In genomic region chr8:82875135-82875534, GRCm38 (mm10) we compare ENCODE assay signal across 17 mouse cellular contexts. TPM values are rescaled to one million over a fixed set of nuclear protein-coding genes. Genes with fewer than 3 reads are reported as not detected.
A peak's percentile ranks its signal among the peaks of the same experiment; 100 is the strongest.
DNase-seq lines count a peak whose midpoint lies in the region; ATAC-seq lines count a peak whose summit lies in the region.
"Had no signal": no experiment of that assay in that cellular context is flagged by ENCODE, and none has a peak within 500 bp of the region (broad histone marks: within the 10 kb centered on the region; RNA-seq: fewer than 3 reads in every experiment).

No protein-coding gene starts in this region.

- no peak overlapping the region for H3K27ac ChIP-seq in intestine, embryonic 16.5 days (ENCODE audit: low read length)
- no peak overlapping the region for H3K27ac ChIP-seq in intestine, embryonic 15.5 days
- H3K27ac ChIP-seq in midbrain, embryonic 11.5 days (ENCODE audit: low read depth, low read length), result no peak overlapping the region
- H3K27ac ChIP-seq: embryonic facial prominence, embryonic 12.5 days; left cerebral cortex, adult 2 months; liver, embryonic 14.5 days; midbrain, embryonic 13.5 days; neural tube, embryonic 12.5 days had no signal

- peak; percentile 48; the same call in 1 of the 2 replicates for ATAC-seq in intestine, embryonic 16.5 days
- no peak for ATAC-seq in intestine, embryonic 15.5 days
- ATAC-seq in midbrain, embryonic 11.5 days (ENCODE audit: low FRiP score), result no peak
- ATAC-seq: forebrain, embryonic 14.5 days; midbrain, embryonic 13.5 days had no signal

- H3K4me1 ChIP-seq in intestine, embryonic 16.5 days (ENCODE audit: control insufficient read depth, insufficient read depth, low read length), result peaks cover 5% of the 10 kb centered on the region
- H3K4me1 ChIP-seq in intestine, embryonic 15.5 days (replicated peaks), result peaks cover 2% of the 10 kb centered on the region; the same call in 1 of the 2 replicates
- no peaks in the 10 kb centered on the region for H3K4me1 ChIP-seq in midbrain, embryonic 11.5 days (ENCODE audit: control insufficient read depth, insufficient read depth, low read length)
- H3K4me1 ChIP-seq: midbrain, embryonic 13.5 days; neural tube, embryonic 12.5 days had no signal

- DNase-seq in lung, postnatal 10 days, result peak; percentile 25
- no peak for DNase-seq in lung, postnatal 25 days (ENCODE audit: low spot score)
- peak; percentile 59 to 67 for DNase-seq in heart, postnatal 10 days
- no peak for DNase-seq in midbrain, embryonic 11.5 days (ENCODE audit: low spot score, missing footprints)
- no peak for DNase-seq in layer of hippocampus, adult 8-10 months (ENCODE audit: low spot score in 2 of 2)
- no peak for DNase-seq in spleen, postnatal 36 days (ENCODE audit: low spot score in 2 of 2)
- DNase-seq: cerebellum, adult 9-11 months; gastrocnemius, postnatal 36 days; thymus, postnatal 14 days had no signal

- H3K4me3 ChIP-seq in intestine, embryonic 16.5 days (ENCODE audit: low read length), result no peak overlapping the region
- H3K4me3 ChIP-seq in intestine, embryonic 15.5 days (replicated peaks), result no peak overlapping the region
- no peak overlapping the region for H3K4me3 ChIP-seq in midbrain, embryonic 11.5 days (ENCODE audit: low read depth, low read length)
- H3K4me3 ChIP-seq: embryonic facial prominence, embryonic 12.5 days; left cerebral cortex, adult 2 months; midbrain, embryonic 13.5 days; neural tube, embryonic 12.5 days had no signal

- no peaks in the 10 kb centered on the region for H3K36me3 ChIP-seq in intestine, embryonic 16.5 days (ENCODE audit: control insufficient read depth, insufficient read depth, low read length)
- H3K36me3 ChIP-seq in intestine, embryonic 15.5 days, result no peaks in the 10 kb centered on the region
- no peaks in the 10 kb centered on the region for H3K36me3 ChIP-seq in midbrain, embryonic 11.5 days (ENCODE audit: control insufficient read depth, insufficient read depth, low read length)
- H3K36me3 ChIP-seq: embryonic facial prominence, embryonic 12.5 days; midbrain, embryonic 13.5 days; neural tube, embryonic 12.5 days had no signal

- intact Hi-C loops in heart, postnatal 10 days (cut with DNase I), result no loop called here

- H3K27me3 ChIP-seq in intestine, embryonic 16.5 days (replicated peaks; ENCODE audit: control insufficient read depth, insufficient read depth, low read length), result no peaks in the 10 kb centered on the region
- H3K27me3 ChIP-seq in intestine, embryonic 15.5 days (replicated peaks), result no peaks in the 10 kb centered on the region
- no peaks in the 10 kb centered on the region for H3K27me3 ChIP-seq in midbrain, embryonic 11.5 days (ENCODE audit: control insufficient read depth, insufficient read depth, low read length)
- H3K27me3 ChIP-seq: embryonic facial prominence, embryonic 12.5 days; midbrain, embryonic 13.5 days; neural tube, embryonic 12.5 days had no signal

- no peaks in the 10 kb centered on the region for H3K9me3 ChIP-seq in intestine, embryonic 16.5 days (ENCODE audit: control insufficient read depth, low read length)
- H3K9me3 ChIP-seq in intestine, embryonic 15.5 days, result no peaks in the 10 kb centered on the region
- no peaks in the 10 kb centered on the region for H3K9me3 ChIP-seq in midbrain, embryonic 11.5 days (ENCODE audit: control insufficient read depth, low read length)
- H3K9me3 ChIP-seq: embryonic facial prominence, embryonic 12.5 days; midbrain, embryonic 13.5 days; neural tube, embryonic 12.5 days had no signal

- WGBS in intestine, embryonic 16.5 days, result 54% methylated on average over 7 of the region's 7 CpGs
- 43% methylated on average over 7 of the region's 7 CpGs for WGBS in intestine, embryonic 15.5 days
- 80% methylated on average over 7 of the region's 7 CpGs for WGBS in midbrain, embryonic 11.5 days

- no peak overlapping the region for H3K9ac ChIP-seq in intestine, embryonic 16.5 days (ENCODE audit: low read depth, low read length)
- no peak overlapping the region for H3K9ac ChIP-seq in intestine, embryonic 15.5 days
- H3K9ac ChIP-seq in midbrain, embryonic 11.5 days (ENCODE audit: low read length), result no peak overlapping the region
- H3K9ac ChIP-seq: embryonic facial prominence, embryonic 12.5 days; liver, embryonic 14.5 days; midbrain, embryonic 13.5 days; neural tube, embryonic 12.5 days had no signal

- no peak overlapping the region for H3K4me2 ChIP-seq in intestine, embryonic 16.5 days (ENCODE audit: low read depth, low read length)
- H3K4me2 ChIP-seq in intestine, embryonic 15.5 days (replicated peaks), result no peak overlapping the region
- no peak overlapping the region for H3K4me2 ChIP-seq in midbrain, embryonic 11.5 days
- H3K4me2 ChIP-seq: embryonic facial prominence, embryonic 12.5 days; midbrain, embryonic 13.5 days; neural tube, embryonic 12.5 days had no signal

RNA-seq across cellular contexts. Expression of gene Rnf150, which starts 12.0 kb away (rescaled TPM):
- 0.71 and 0.77 TPM in 2 replicates for polyA plus RNA-seq in intestine, embryonic 16.5 days (2015; fragmentation: Nextera tagmentation; extraction: Ambion mirVana)
- polyA plus RNA-seq in intestine, embryonic 15.5 days (2015; fragmentation: Nextera tagmentation; extraction: Ambion mirVana), result 1.0 and 1.2 TPM in 2 replicates
- total RNA-seq in heart, postnatal 10 days (2021), result 10 to 100 TPM; 10.2 to 12.1 TPM
- 1.2 and 1.5 TPM in 2 replicates for polyA plus RNA-seq in midbrain, embryonic 11.5 days (2014; fragmentation: Nextera tagmentation; extraction: Ambion mirVana)
- total RNA-seq in layer of hippocampus, adult 8-10 months (2022), result 10 to 100 TPM; 46.3 to 55.5 (median 49.9) TPM

Comparison
In these comparisons a context has a peak if more than half of its experiments do, and no peak if none do; other contexts are left out.
1. DNase-seq: peak in lung, postnatal 10 days (single experiment) and heart, postnatal 10 days (2 of 2); none in lung, postnatal 25 days (single experiment), midbrain, embryonic 11.5 days (single experiment), layer of hippocampus, adult 8-10 months (0 of 2) and spleen, postnatal 36 days (0 of 2).